Comparison of ENCODE assay signal across 17 mouse cellular contexts in genomic region chr4:44267437-44267836, GRCm38 (mm10).
"Had no signal": no experiment of that assay in that cellular context is flagged by ENCODE, and none has a peak within 500 bp of the region (broad histone marks: within the 10 kb centered on the region; RNA-seq: fewer than 3 reads in every experiment).

No protein-coding gene starts in this region.

- DNase-seq: left cerebral cortex, postnatal 4 days; liver; liver, embryonic 13.5 days; liver, postnatal 0 days; lung, adult 18-20 months; lung, adult 2 months; lung, embryonic 14.5 days; lung, postnatal 10 days; lung, postnatal 14 days; lung, postnatal 36 days; lung, postnatal 4 days; midbrain, embryonic 14.5 days had no signal

- ATAC-seq: liver, embryonic 12.5 days; liver, postnatal 0 days; lung, postnatal 0 days; midbrain, embryonic 13.5 days; midbrain, embryonic 15.5 days; midbrain, embryonic 16.5 days had no signal
